Mouse (Mus musculus): ENCODE measurements at regions not wholly inside any gene's neighbourhood (a gene's known extent, or its start where the extent isn't known, plus 50 kb on each side); places are given as distances from the start of the nearest gene placed in this dataset.

DNA sequence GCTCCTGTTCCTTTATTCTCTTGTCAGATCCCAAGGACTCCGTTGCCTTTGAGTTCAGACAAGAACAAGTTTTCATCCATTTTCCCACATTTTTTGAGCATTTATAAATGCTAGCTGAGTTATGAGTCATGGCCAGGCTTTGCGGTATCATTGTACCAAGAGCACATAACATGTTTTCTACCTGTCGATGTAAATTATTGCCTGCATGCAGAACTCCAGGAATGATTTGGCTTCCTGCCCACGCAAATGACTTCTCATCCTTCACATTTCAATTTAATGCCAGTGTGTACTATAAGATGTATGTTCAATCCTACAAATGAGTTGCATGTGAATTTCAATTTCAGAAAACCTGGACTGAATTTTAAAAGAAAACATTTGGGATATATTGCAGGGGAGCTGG is 285.0 kb upstream of the Rbms1 start:
- TF ChIP-seq MAX (IDR thresholded peaks at IDR 0.05; ENCODE audit: low read depth) (no peak), TCF3 (IDR thresholded peaks at IDR 0.05; ENCODE audit: insufficient read length, low read depth) (no peak)
